Mouse (Mus musculus) ES-Bruce4 (cell line): ENCODE data around the gene Fam214b. TPM values are rescaled to one million over a fixed set of nuclear protein-coding genes. Genes with fewer than 3 reads are reported as not detected.

ENCODE experiments used
- H3K27ac ChIP-seq: 2 replicates; pipeline ENCODE4 v1.5.1; 2012; ENCODE audit warnings: low read length, inconsistent platforms; ENCODE audit not compliant: insufficient read depth
- H3K27me3 ChIP-seq: 2 replicates; pipeline ENCODE4 v1.6.1; 2012; ENCODE audit warnings: mild to moderate bottlenecking, low read length, inconsistent platforms; ENCODE audit not compliant: control insufficient read depth, poor library complexity, insufficient read depth, severe bottlenecking
- H3K36me3 ChIP-seq: 2 replicates; pipeline ENCODE4 v1.6.1; 2012; ENCODE audit warnings: inconsistent platforms, mild to moderate bottlenecking, low read length, moderate library complexity; ENCODE audit not compliant: control insufficient read depth, poor library complexity, insufficient read depth, severe bottlenecking
- H3K4me1 ChIP-seq: one replicate; pipeline ENCODE4 v1.8.1; 2011; ENCODE audit warnings: low read length; ENCODE audit not compliant: control insufficient read depth, insufficient read depth
- H3K4me3 ChIP-seq: 2 replicates; pipeline ENCODE4 v1.5.1; 2011; ENCODE audit warnings: low read depth, mild to moderate bottlenecking, low read length
- H3K9ac ChIP-seq: 2 replicates; pipeline ENCODE4 v1.6.1; 2012; ENCODE audit warnings: low read depth, mild to moderate bottlenecking, inconsistent platforms; ENCODE audit not compliant: poor library complexity, severe bottlenecking
- H3K9me3 ChIP-seq: replicated peaks from 2 replicates; pipeline ENCODE4 v1.6.1; 2012; ENCODE audit warnings: mild to moderate bottlenecking, low read length, inconsistent platforms; ENCODE audit not compliant: control insufficient read depth, poor library complexity, insufficient read depth, severe bottlenecking
- CTCF ChIP-seq: IDR thresholded peaks from one replicate; pipeline ENCODE4 v1.8.1; 2011; ENCODE audit warnings: low read depth, low read length
- EP300 ChIP-seq: IDR thresholded peaks from 2 replicates; pipeline ENCODE4 v1.6.1; 2011; ENCODE audit warnings: low read depth, low read length; ENCODE audit not compliant: insufficient read depth
- POLR2A ChIP-seq: IDR thresholded peaks from one replicate; pipeline ENCODE4 v1.8.1; 2011; ENCODE audit warnings: low read length; ENCODE audit not compliant: insufficient read depth
- polyA plus RNA-seq: library from polyadenylated mRNA; stranded (reverse); fragments of >200 nt; gene quantifications from 2 replicates; pipeline ENCODE4 v1.2.4, GENCODE M21; 2011; ENCODE audit warnings: low read depth; ENCODE audit not compliant: missing spikeins, insufficient read depth, insufficient read length

Gene Fam214b
- polyA plus RNA-seq, 1 experiment = 11.0 TPM

- Histone ChIP-seq H3K27me3 (no peaks in the 10 kb centered on the region), H3K4me1 (peaks cover 1% of the 10 kb centered on the region), H3K27ac (no peak overlapping the region), H3K9me3 (no peaks in the 10 kb centered on the region), H3K36me3 (no peaks in the 10 kb centered on the region), H3K9ac (no peak overlapping the region), H3K4me3 (0 out of 2 replicates have a peak overlapping the region, but pooled peaks have one; percentile 9)
- TF ChIP-seq EP300 = no peak
- peak; percentile 30 for TF ChIP-seq CTCF
Observed at GRCm38 (mm10) chr4:43052627-43053026, 6.6 kb upstream of the Fam214b start.

- no peak overlapping the region for H3K27ac ChIP-seq
- H3K4me1 ChIP-seq = no peaks in the 10 kb centered on the region
- TF ChIP-seq EP300 = no peak
- TF ChIP-seq POLR2A = no peak
- TF ChIP-seq CTCF = no peak
- no peak overlapping the region for H3K9ac ChIP-seq
- no peak overlapping the region for H3K4me3 ChIP-seq
- no peaks in the 10 kb centered on the region for H3K9me3 ChIP-seq
- H3K36me3 ChIP-seq = no peaks in the 10 kb centered on the region
- H3K27me3 ChIP-seq = no peaks in the 10 kb centered on the region
Observed at GRCm38 (mm10) chr4:43047231-43047630, 1.2 kb upstream of the Fam214b start.

GRCm38 (mm10) chr4:43046607-43047006 lies 587 bp upstream of the Fam214b start:
- H3K27ac ChIP-seq = no peak overlapping the region
- no peaks in the 10 kb centered on the region for H3K4me1 ChIP-seq
- no peaks in the 10 kb centered on the region for H3K9me3 ChIP-seq
- no peaks in the 10 kb centered on the region for H3K27me3 ChIP-seq
- no peaks in the 10 kb centered on the region for H3K36me3 ChIP-seq
- no peak overlapping the region for H3K9ac ChIP-seq
- no peak for TF ChIP-seq CTCF
- TF ChIP-seq POLR2A = no peak
- TF ChIP-seq EP300 = no peak
- H3K4me3 ChIP-seq = no peak overlapping the region

GRCm38 (mm10) chr4:43045285-43045658 lies 748 bp downstream of the Fam214b start:
- Histone ChIP-seq H3K4me1 (no peaks in the 10 kb centered on the region), H3K9ac (no peak overlapping the region), H3K36me3 (no peaks in the 10 kb centered on the region), H3K4me3 (peak overlapping the region; percentile 59), H3K27me3 (no peaks in the 10 kb centered on the region), H3K27ac (peak overlapping the region; percentile 22; the same call in 1 of the 2 replicates), H3K9me3 (no peaks in the 10 kb centered on the region)
- no peak for TF ChIP-seq POLR2A
- TF ChIP-seq CTCF = no peak
- TF ChIP-seq EP300 = no peak

GRCm38 (mm10) chr4:43044673-43045072 lies 1.3 kb downstream of the Fam214b start:
- TF ChIP-seq CTCF = no peak

GRCm38 (mm10) chr4:43043644-43044357 lies 2.2 kb downstream of the Fam214b start:
- H3K9me3 ChIP-seq = no peaks in the 10 kb centered on the region
- peak overlapping the region; percentile 58 for H3K27ac ChIP-seq
- H3K27me3 ChIP-seq = no peaks in the 10 kb centered on the region
- no peaks in the 10 kb centered on the region for H3K36me3 ChIP-seq
- TF ChIP-seq POLR2A (no peak), CTCF (no peak), EP300 (no peak)
- H3K4me1 ChIP-seq = no peaks in the 10 kb centered on the region
- no peak overlapping the region for H3K9ac ChIP-seq
- H3K4me3 ChIP-seq = no peak overlapping the region

More at GRCm38 (mm10) chr4:43044673-43045072, 1.3 kb downstream of the Fam214b start:
- Histone ChIP-seq H3K9me3 (no peaks in the 10 kb centered on the region), H3K4me3 (no peak overlapping the region), H3K9ac (no peak overlapping the region), H3K4me1 (no peaks in the 10 kb centered on the region), H3K27me3 (no peaks in the 10 kb centered on the region), H3K36me3 (no peaks in the 10 kb centered on the region), H3K27ac (0 out of 2 replicates have a peak overlapping the region, but pooled peaks have one; percentile 58)
